Mouse (Mus musculus): ENCODE measurements around the gene Cd93. TPM values are rescaled to one million over a fixed set of nuclear protein-coding genes. Genes with fewer than 3 reads are reported as not detected.

The Cd93 gene
- polyA plus RNA-seq, 1 experiment = 0.12 TPM

- Histone ChIP-seq H3K4me3 (no peak overlapping the region), H3ac (ENCODE audit: control insufficient read depth, insufficient read length) (no peak overlapping the region), H3K36me3 (ENCODE audit: control insufficient read depth, insufficient read depth) (no peaks in the 10 kb centered on the region), H3K4me2 (ENCODE audit: low read depth) (no peak overlapping the region), H3K27me3 (ENCODE audit: control insufficient read depth, insufficient read depth, insufficient read length) (no peaks in the 10 kb centered on the region), H3K79me2 (ENCODE audit: control insufficient read depth, insufficient read depth) (no peaks in the 10 kb centered on the region)
- TF ChIP-seq MYOD1 (IDR thresholded peaks at IDR 0.05; ENCODE audit: control insufficient read depth in 1 of 3, insufficient read length in 2 of 3, low read depth in 2 of 3) = no peak
- TF ChIP-seq CEBPB (IDR thresholded peaks at IDR 0.05; ENCODE audit: insufficient read depth, poor library complexity, severe bottlenecking) = 0 out of 2 replicates have a peak, but pooled peaks have one; percentile 55
- TF ChIP-seq SRF (IDR thresholded peaks at IDR 0.05; ENCODE audit: control insufficient read depth, insufficient read length, low read depth) = no peak
Measured at GRCm38 (mm10) chr2:148427553-148427952, 15.8 kb downstream of the Cd93 start.

- Histone ChIP-seq H3K36me3 (ENCODE audit: control insufficient read depth, insufficient read depth) (no peaks in the 10 kb centered on the region), H3K79me2 (ENCODE audit: control insufficient read depth, insufficient read depth) (no peaks in the 10 kb centered on the region), H3ac (ENCODE audit: control insufficient read depth, insufficient read length) (no peak overlapping the region), H3K4me3 (no peak overlapping the region), H3K27me3 (ENCODE audit: control insufficient read depth, insufficient read depth, insufficient read length) (no peaks in the 10 kb centered on the region), H3K4me2 (ENCODE audit: low read depth) (peak overlapping the region; percentile 4)
- no peak for TF ChIP-seq REST (IDR thresholded peaks at IDR 0.05; ENCODE audit: insufficient read depth, insufficient read length)
- no peak for TF ChIP-seq POLR2AphosphoS2 (IDR thresholded peaks at IDR 0.05; ENCODE audit: insufficient read length, low read depth)
- TF ChIP-seq E2F4 (IDR thresholded peaks at IDR 0.05; ENCODE audit: insufficient read depth) = no peak
- no peak for TF ChIP-seq POLR2A (IDR thresholded peaks at IDR 0.05; ENCODE audit: insufficient read length, low read depth)
- TF ChIP-seq MYOD1 (IDR thresholded peaks at IDR 0.05; ENCODE audit: control insufficient read depth in 1 of 3, insufficient read length in 2 of 3, low read depth in 2 of 3) = no peak
- TF ChIP-seq USF1 (IDR thresholded peaks at IDR 0.05; ENCODE audit: low read depth) = peak; percentile 61
- no peak for TF ChIP-seq MAX (IDR thresholded peaks at IDR 0.05; ENCODE audit: low read depth)
- TF ChIP-seq TCF3 (IDR thresholded peaks at IDR 0.05; ENCODE audit: insufficient read length, low read depth) = no peak
Measured at GRCm38 (mm10) chr2:148425709-148426382, 17.5 kb downstream of the Cd93 start.

- no peak overlapping the region for H3K4me3 ChIP-seq
- TF ChIP-seq TCF3 (IDR thresholded peaks at IDR 0.05; ENCODE audit: insufficient read length, low read depth) (peak; percentile 76), MAX (IDR thresholded peaks at IDR 0.05; ENCODE audit: low read depth) (no peak), POLR2A (IDR thresholded peaks at IDR 0.05; ENCODE audit: insufficient read length, low read depth) (no peak), REST (IDR thresholded peaks at IDR 0.05; ENCODE audit: insufficient read depth, insufficient read length) (no peak), POLR2AphosphoS2 (IDR thresholded peaks at IDR 0.05; ENCODE audit: insufficient read length, low read depth) (no peak), SRF (IDR thresholded peaks at IDR 0.05; ENCODE audit: control insufficient read depth, insufficient read length, low read depth) (no peak), E2F4 (IDR thresholded peaks at IDR 0.05; ENCODE audit: insufficient read depth) (no peak), TCF12 (IDR thresholded peaks at IDR 0.05; ENCODE audit: insufficient read depth, poor library complexity, severe bottlenecking) (peak; percentile 98), USF1 (IDR thresholded peaks at IDR 0.05; ENCODE audit: low read depth) (no peak), MYOG (IDR thresholded peaks at IDR 0.05; ENCODE audit: control insufficient read depth in 1 of 3, insufficient read depth in 1 of 3, insufficient read length in 2 of 3, low read depth in 2 of 3) (peak in 2 of 3 experiments; percentile 71 to 99), CEBPB (IDR thresholded peaks at IDR 0.05; ENCODE audit: insufficient read depth, poor library complexity, severe bottlenecking) (peak; percentile 82), MYOD1 (IDR thresholded peaks at IDR 0.05; ENCODE audit: control insufficient read depth in 1 of 3, insufficient read length in 2 of 3, low read depth in 2 of 3) (peak; percentile 92 to 95 (median 94))
- H3K36me3 ChIP-seq (ENCODE audit: control insufficient read depth, insufficient read depth) = no peaks in the 10 kb centered on the region
- no peaks in the 10 kb centered on the region for H3K27me3 ChIP-seq (ENCODE audit: control insufficient read depth, insufficient read depth, insufficient read length)
- H3K79me2 ChIP-seq (ENCODE audit: control insufficient read depth, insufficient read depth) = no peaks in the 10 kb centered on the region
- peak overlapping the region; percentile 53 for H3K4me2 ChIP-seq (ENCODE audit: low read depth)
- no peak overlapping the region for H3ac ChIP-seq (ENCODE audit: control insufficient read depth, insufficient read length)
Measured at GRCm38 (mm10) chr2:148421706-148422105, 21.7 kb downstream of the Cd93 start.

GRCm38 (mm10) chr2:148421112-148421511 lies 22.3 kb downstream of the Cd93 start:
- TF ChIP-seq TCF12 (IDR thresholded peaks at IDR 0.05; ENCODE audit: insufficient read depth, poor library complexity, severe bottlenecking) = peak; percentile 68
- peak in 2 of 3 experiments; percentile 56 to 73 for TF ChIP-seq MYOG (IDR thresholded peaks at IDR 0.05; ENCODE audit: control insufficient read depth in 1 of 3, insufficient read depth in 1 of 3, insufficient read length in 2 of 3, low read depth in 2 of 3)
- TF ChIP-seq CEBPB (IDR thresholded peaks at IDR 0.05; ENCODE audit: insufficient read depth, poor library complexity, severe bottlenecking) = no peak
- TF ChIP-seq MYOD1 (IDR thresholded peaks at IDR 0.05; ENCODE audit: control insufficient read depth in 1 of 3, insufficient read length in 2 of 3, low read depth in 2 of 3) = peak; percentile 23 to 90 (median 88)
- TF ChIP-seq POLR2A (IDR thresholded peaks at IDR 0.05; ENCODE audit: insufficient read length, low read depth) = no peak
- no peaks in the 10 kb centered on the region for H3K27me3 ChIP-seq (ENCODE audit: control insufficient read depth, insufficient read depth, insufficient read length)
- no peaks in the 10 kb centered on the region for H3K36me3 ChIP-seq (ENCODE audit: control insufficient read depth, insufficient read depth)
- H3K79me2 ChIP-seq (ENCODE audit: control insufficient read depth, insufficient read depth) = no peaks in the 10 kb centered on the region
- no peak overlapping the region for H3K4me3 ChIP-seq
- peak overlapping the region; percentile 53 for H3K4me2 ChIP-seq (ENCODE audit: low read depth)
- H3ac ChIP-seq (ENCODE audit: control insufficient read depth, insufficient read length) = no peak overlapping the region

DNA sequence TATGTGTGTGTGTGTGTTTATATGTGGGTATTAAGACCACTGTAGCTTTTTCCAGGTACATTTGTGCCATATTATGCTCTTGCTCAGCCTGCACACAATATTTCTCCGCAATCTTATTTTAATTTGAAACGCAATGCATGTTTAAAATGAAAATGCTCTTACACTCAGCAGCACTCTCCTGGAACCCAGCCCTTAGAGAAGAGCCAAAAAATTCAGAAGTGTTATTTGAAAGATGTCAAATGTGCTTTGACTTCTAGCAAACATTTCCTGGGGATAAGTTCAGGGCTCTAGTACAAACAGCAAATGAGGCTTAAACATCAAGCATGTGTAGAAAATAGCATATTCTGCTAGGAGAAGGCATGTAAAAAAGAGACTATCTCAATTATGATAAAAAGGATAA lies 23.6 kb downstream of the Cd93 start:
- Histone ChIP-seq H3K79me2 (ENCODE audit: control insufficient read depth, insufficient read depth) (no peaks in the 10 kb centered on the region), H3K27me3 (ENCODE audit: control insufficient read depth, insufficient read depth, insufficient read length) (no peaks in the 10 kb centered on the region), H3K36me3 (ENCODE audit: control insufficient read depth, insufficient read depth) (no peaks in the 10 kb centered on the region), H3K4me2 (ENCODE audit: low read depth) (no peak overlapping the region), H3ac (ENCODE audit: control insufficient read depth, insufficient read length) (no peak overlapping the region), H3K4me3 (no peak overlapping the region)
- TF ChIP-seq USF1 (IDR thresholded peaks at IDR 0.05; ENCODE audit: low read depth) = no peak
- TF ChIP-seq MYOD1 (IDR thresholded peaks at IDR 0.05; ENCODE audit: control insufficient read depth in 1 of 3, insufficient read length in 2 of 3, low read depth in 2 of 3) = no peak
- TF ChIP-seq CEBPB (IDR thresholded peaks at IDR 0.05; ENCODE audit: insufficient read depth, poor library complexity, severe bottlenecking) = no peak
- no peak for TF ChIP-seq MYOG (IDR thresholded peaks at IDR 0.05; ENCODE audit: control insufficient read depth in 1 of 3, insufficient read depth in 1 of 3, insufficient read length in 2 of 3, low read depth in 2 of 3)
- no peak for TF ChIP-seq E2F4 (IDR thresholded peaks at IDR 0.05; ENCODE audit: insufficient read depth)
- TF ChIP-seq TCF12 (IDR thresholded peaks at IDR 0.05; ENCODE audit: insufficient read depth, poor library complexity, severe bottlenecking) = no peak
- TF ChIP-seq POLR2AphosphoS2 (IDR thresholded peaks at IDR 0.05; ENCODE audit: insufficient read length, low read depth) = no peak

Data from myocyte (in vitro differentiated cells).